Mouse (Mus musculus): ENCODE results near the gene Gal3st1. TPM values are rescaled to one million over a fixed set of nuclear protein-coding genes. Genes with fewer than 3 reads are reported as not detected.

Gene Gal3st1
- polyA plus RNA-seq, 1 experiment from 2014 or later, result 7.5 TPM

DNA sequence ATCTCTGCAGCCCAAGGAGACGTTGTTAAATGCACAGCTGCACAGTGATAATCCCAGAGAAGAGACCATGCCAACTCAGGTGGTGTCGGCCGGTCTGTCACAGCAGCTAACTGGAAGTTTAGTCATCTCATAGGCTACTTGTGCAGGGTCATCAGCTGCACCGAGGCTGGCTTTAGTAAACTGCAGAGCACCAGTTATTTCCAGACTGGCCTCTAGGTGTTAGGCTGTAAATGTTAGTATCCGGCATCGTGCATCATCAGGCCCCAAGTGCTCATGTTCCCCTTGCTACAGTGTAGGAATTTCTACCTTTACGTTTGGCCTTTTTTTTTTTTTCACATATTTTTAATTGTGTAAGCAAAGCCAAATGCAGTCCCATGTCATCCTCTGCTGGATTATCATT is 50.0 kb downstream of the Gal3st1 start:
- ATAC-seq (no peak), DNase-seq (peak; percentile 11)
- H3K4me3 ChIP-seq (ENCODE audit: low read depth, low read length), result no peak overlapping the region
- H3K9me3 ChIP-seq (ENCODE audit: low read length), result no peaks in the 10 kb centered on the region
- no peak overlapping the region for H3K9ac ChIP-seq (replicated peaks)
- H3K4me2 ChIP-seq (ENCODE audit: low read depth, low read length), result peak overlapping the region; percentile 62
- peaks cover 6% of the 10 kb centered on the region; the same call in 1 of the 2 replicates for H3K36me3 ChIP-seq (replicated peaks; ENCODE audit: insufficient read depth, low read length)
- TF ChIP-seq EP300 (IDR thresholded peaks at IDR 0.05; ENCODE audit: low read depth), result no peak
- TF ChIP-seq CTCF (IDR thresholded peaks at IDR 0.05; ENCODE audit: low read depth), result no peak
- H3K27ac ChIP-seq (ENCODE audit: low read depth), result no peak overlapping the region
- H3K27me3 ChIP-seq (ENCODE audit: insufficient read depth, low read length), result no peaks in the 10 kb centered on the region
- H3K4me1 ChIP-seq (ENCODE audit: insufficient read depth), result peaks cover 11% of the 10 kb centered on the region
- WGBS (ENCODE audit: insufficient replicate concordance), result 66% methylated on average over 7 of the region's 7 CpGs

DNA sequence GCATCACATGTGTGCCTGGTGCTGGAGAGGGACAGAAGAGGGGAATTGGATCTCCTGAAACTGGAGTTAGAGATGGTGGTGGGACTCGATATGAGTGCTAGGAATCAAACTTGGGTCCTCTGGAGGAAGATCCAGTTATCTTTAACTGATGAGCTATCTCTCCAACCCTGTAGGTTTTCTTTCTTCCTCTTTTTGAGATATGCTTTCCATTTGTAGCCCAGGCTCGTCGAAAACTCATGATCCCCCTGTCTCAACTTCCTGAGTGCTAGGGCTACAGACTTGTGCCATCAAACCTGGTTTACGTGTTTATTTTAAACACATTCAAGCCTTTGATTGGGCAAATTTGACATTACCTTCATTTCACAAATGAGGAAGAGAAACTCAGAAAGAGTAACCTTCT is 50.7 kb downstream of the Gal3st1 start:
- DNase-seq, result peak; percentile 6
- H3K4me1 ChIP-seq (ENCODE audit: insufficient read depth), result peaks cover 11% of the 10 kb centered on the region
- no peaks in the 10 kb centered on the region for H3K9me3 ChIP-seq (ENCODE audit: low read length)
- WGBS (ENCODE audit: insufficient replicate concordance), result 37% methylated on average over 4 of the region's 4 CpGs
- H3K9ac ChIP-seq (replicated peaks), result no peak overlapping the region
- no peak for ATAC-seq
- no peaks in the 10 kb centered on the region for H3K27me3 ChIP-seq (ENCODE audit: insufficient read depth, low read length)
- H3K36me3 ChIP-seq (replicated peaks; ENCODE audit: insufficient read depth, low read length), result peaks cover 6% of the 10 kb centered on the region; the same call in 1 of the 2 replicates
- no peak overlapping the region for H3K4me2 ChIP-seq (ENCODE audit: low read depth, low read length)
- no peak overlapping the region for H3K4me3 ChIP-seq (ENCODE audit: low read depth, low read length)
- H3K27ac ChIP-seq (ENCODE audit: low read depth), result peak overlapping the region; percentile 63; the same call in 1 of the 2 replicates
- no peak for TF ChIP-seq CTCF (IDR thresholded peaks at IDR 0.05; ENCODE audit: low read depth)
- no peak for TF ChIP-seq EP300 (IDR thresholded peaks at IDR 0.05; ENCODE audit: low read depth)

DNA sequence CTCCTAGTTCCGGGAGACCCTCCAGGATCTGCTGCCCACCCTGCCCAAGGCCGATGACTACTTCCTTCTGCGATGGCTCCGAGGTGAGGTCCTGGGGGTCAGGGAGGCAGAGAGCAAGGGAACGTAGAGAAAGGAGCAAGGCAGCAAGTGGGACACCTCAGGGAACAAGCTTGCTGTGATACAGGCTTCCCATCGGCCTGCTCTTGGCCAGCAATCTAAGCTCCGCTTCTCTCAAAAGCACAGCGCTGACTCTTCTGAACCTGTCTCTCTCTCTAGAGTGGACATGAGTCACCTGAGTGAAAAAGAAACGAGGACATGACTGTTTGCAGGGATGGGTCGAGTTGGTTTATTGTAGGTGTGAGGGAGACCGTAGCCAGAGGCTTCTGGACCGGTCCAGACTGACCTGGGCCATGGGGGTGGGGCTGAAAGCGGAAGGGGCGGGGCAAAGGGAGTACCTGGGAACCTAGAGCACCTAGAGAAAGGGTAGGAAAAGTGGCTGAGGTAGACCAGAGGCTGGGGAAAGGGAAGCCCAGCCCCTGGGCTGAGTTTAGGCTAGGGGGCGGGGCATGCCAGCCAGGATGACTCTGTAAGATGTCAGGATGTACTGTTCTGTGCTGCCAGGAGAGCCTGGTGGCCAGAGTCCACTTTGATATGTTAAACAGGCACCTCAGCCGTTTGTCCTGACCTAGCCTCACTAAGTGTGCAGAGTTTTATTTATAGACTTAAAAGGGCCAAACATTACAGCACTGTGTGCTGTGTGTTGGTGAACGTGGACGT is 51.9 kb downstream of the Gal3st1 start:
- Histone ChIP-seq H3K27me3 (ENCODE audit: insufficient read depth, low read length) (no peaks in the 10 kb centered on the region), H3K27ac (ENCODE audit: low read depth) (peak overlapping the region; percentile 63), H3K4me2 (ENCODE audit: low read depth, low read length) (no peak overlapping the region), H3K4me1 (ENCODE audit: insufficient read depth) (peaks cover 11% of the 10 kb centered on the region), H3K4me3 (ENCODE audit: low read depth, low read length) (no peak overlapping the region), H3K9ac (replicated peaks) (no peak overlapping the region), H3K36me3 (replicated peaks; ENCODE audit: insufficient read depth, low read length) (peaks cover 11% of the 10 kb centered on the region; the same call in 1 of the 2 replicates), H3K9me3 (ENCODE audit: low read length) (no peaks in the 10 kb centered on the region)
- ATAC-seq (peak; percentile 86), DNase-seq (peak; percentile 76)
- TF ChIP-seq CTCF (IDR thresholded peaks at IDR 0.05; ENCODE audit: low read depth) (no peak), EP300 (IDR thresholded peaks at IDR 0.05; ENCODE audit: low read depth) (no peak)
- WGBS (ENCODE audit: insufficient replicate concordance), result 59% methylated on average over 18 of the region's 18 CpGs

DNA sequence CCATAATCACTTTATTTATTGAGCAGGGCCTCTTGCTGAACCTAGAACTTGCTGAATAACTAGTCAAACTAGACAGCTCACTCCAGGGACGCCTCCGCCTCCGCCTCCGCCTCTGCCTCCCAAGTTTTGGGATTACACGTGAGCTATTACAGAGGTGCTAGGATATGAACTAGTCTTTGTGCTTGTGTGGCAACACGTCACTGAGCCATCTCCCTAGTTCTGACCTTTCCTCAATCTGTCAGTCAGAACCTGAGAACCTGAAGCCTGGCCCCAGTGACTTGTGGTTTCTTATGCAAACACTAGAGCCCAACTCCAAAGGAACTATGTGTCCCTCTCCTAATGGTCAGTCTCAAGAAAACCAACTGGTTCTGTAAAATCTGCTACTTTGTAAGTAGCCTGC is 52.5 kb downstream of the Gal3st1 start:
- DNase-seq (peak; percentile 55), ATAC-seq (no peak)
- no peaks in the 10 kb centered on the region for H3K27me3 ChIP-seq (ENCODE audit: insufficient read depth, low read length)
- 65% methylated on average over 6 of the region's 6 CpGs for WGBS (ENCODE audit: insufficient replicate concordance)
- H3K27ac ChIP-seq (ENCODE audit: low read depth), result peak overlapping the region; percentile 63
- no peak overlapping the region for H3K4me3 ChIP-seq (ENCODE audit: low read depth, low read length)
- H3K9me3 ChIP-seq (ENCODE audit: low read length), result no peaks in the 10 kb centered on the region
- no peak for TF ChIP-seq EP300 (IDR thresholded peaks at IDR 0.05; ENCODE audit: low read depth)
- no peak for TF ChIP-seq CTCF (IDR thresholded peaks at IDR 0.05; ENCODE audit: low read depth)
- H3K36me3 ChIP-seq (replicated peaks; ENCODE audit: insufficient read depth, low read length), result peaks cover 11% of the 10 kb centered on the region; the same call in 1 of the 2 replicates
- H3K4me1 ChIP-seq (ENCODE audit: insufficient read depth), result peaks cover 11% of the 10 kb centered on the region
- H3K4me2 ChIP-seq (ENCODE audit: low read depth, low read length), result no peak overlapping the region
- no peak overlapping the region for H3K9ac ChIP-seq (replicated peaks)

DNA sequence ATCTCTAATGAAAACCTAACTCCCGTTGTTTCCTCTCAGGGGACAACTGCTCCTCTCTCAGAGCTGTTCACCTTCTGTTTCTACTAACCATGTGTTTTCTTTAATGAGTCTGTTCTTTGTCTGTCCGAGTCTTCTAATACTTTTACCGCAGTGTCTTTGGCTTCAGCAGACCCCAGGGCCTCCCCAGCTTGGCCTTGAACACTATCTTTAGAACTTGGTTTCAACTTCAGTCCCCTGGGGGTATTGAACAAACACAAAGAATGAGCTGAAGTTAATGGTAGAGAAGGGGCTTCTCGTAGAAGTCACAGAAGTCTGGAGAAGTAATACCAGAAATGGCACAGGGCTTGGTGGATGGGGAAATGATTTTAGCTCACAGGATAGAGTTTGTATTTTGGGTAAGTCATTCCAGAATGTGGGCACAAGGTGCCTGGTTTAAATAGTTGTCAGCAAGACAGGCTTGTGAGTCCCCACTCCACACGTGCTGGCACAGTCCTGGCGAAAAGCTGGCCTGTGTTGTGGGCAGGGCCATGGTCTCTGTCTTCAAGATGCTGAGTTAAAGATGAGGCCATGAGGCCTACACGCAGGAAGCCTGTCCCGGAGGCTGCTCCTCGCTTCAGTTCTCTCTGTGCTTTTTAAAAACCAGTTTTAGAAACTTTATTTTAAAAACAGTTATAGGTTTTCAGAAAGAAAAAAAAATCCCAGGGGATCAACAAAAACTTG is 53.1 kb downstream of the Gal3st1 start:
- Histone ChIP-seq H3K9me3 (ENCODE audit: low read length) (no peaks in the 10 kb centered on the region), H3K27ac (ENCODE audit: low read depth) (peak overlapping the region; percentile 63), H3K36me3 (replicated peaks; ENCODE audit: insufficient read depth, low read length) (peaks cover 11% of the 10 kb centered on the region; the same call in 1 of the 2 replicates), H3K9ac (replicated peaks) (no peak overlapping the region), H3K4me1 (ENCODE audit: insufficient read depth) (peaks cover 11% of the 10 kb centered on the region), H3K4me3 (ENCODE audit: low read depth, low read length) (no peak overlapping the region), H3K4me2 (ENCODE audit: low read depth, low read length) (no peak overlapping the region), H3K27me3 (ENCODE audit: insufficient read depth, low read length) (no peaks in the 10 kb centered on the region)
- no peak for ATAC-seq
- peak; percentile 7 for DNase-seq
- TF ChIP-seq CTCF (IDR thresholded peaks at IDR 0.05; ENCODE audit: low read depth) (no peak), EP300 (IDR thresholded peaks at IDR 0.05; ENCODE audit: low read depth) (no peak)
- 63% methylated on average over 9 of the region's 9 CpGs for WGBS (ENCODE audit: insufficient replicate concordance)

DNA sequence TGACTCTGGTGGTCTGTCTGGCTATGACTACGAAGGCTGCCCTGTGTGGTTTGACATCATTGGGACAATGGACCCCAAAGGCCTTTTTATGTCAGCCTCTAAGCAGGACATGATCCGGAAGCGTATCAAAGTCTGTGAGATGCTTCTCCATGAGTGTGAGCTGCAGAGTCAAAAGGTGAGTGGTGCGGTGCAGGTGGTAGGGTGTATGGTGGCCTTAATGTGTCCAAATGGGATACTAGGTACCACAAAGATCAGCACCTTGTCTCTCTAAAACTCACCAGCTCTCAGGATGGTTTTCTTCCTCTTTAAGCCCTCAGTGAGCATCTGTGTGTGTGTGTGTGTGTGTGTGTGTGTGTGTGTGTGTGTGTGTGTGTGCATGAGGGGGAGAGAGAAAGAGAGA is 56.5 kb downstream of the Gal3st1 start:
- Histone ChIP-seq H3K4me3 (ENCODE audit: low read depth, low read length) (no peak overlapping the region), H3K9ac (replicated peaks) (no peak overlapping the region), H3K9me3 (ENCODE audit: low read length) (no peaks in the 10 kb centered on the region), H3K27me3 (ENCODE audit: insufficient read depth, low read length) (no peaks in the 10 kb centered on the region), H3K36me3 (replicated peaks; ENCODE audit: insufficient read depth, low read length) (peaks cover 16% of the 10 kb centered on the region; the same call in 1 of the 2 replicates), H3K4me2 (ENCODE audit: low read depth, low read length) (no peak overlapping the region), H3K27ac (ENCODE audit: low read depth) (no peak overlapping the region), H3K4me1 (ENCODE audit: insufficient read depth) (peaks cover 4% of the 10 kb centered on the region)
- DNase-seq (no peak), ATAC-seq (no peak)
- WGBS (ENCODE audit: insufficient replicate concordance), result 80% methylated on average over 4 of the region's 4 CpGs
- TF ChIP-seq EP300 (IDR thresholded peaks at IDR 0.05; ENCODE audit: low read depth), result no peak
- TF ChIP-seq CTCF (IDR thresholded peaks at IDR 0.05; ENCODE audit: low read depth), result no peak

Measured in liver, postnatal 0 days (tissue).